Mouse (Mus musculus): ENCODE measurements around the gene Phc3. TPM values are rescaled to one million over a fixed set of nuclear protein-coding genes. Genes with fewer than 3 reads are reported as not detected.

The Phc3 gene
- polyA plus RNA-seq, 1 experiment = 4.6 TPM

DNA sequence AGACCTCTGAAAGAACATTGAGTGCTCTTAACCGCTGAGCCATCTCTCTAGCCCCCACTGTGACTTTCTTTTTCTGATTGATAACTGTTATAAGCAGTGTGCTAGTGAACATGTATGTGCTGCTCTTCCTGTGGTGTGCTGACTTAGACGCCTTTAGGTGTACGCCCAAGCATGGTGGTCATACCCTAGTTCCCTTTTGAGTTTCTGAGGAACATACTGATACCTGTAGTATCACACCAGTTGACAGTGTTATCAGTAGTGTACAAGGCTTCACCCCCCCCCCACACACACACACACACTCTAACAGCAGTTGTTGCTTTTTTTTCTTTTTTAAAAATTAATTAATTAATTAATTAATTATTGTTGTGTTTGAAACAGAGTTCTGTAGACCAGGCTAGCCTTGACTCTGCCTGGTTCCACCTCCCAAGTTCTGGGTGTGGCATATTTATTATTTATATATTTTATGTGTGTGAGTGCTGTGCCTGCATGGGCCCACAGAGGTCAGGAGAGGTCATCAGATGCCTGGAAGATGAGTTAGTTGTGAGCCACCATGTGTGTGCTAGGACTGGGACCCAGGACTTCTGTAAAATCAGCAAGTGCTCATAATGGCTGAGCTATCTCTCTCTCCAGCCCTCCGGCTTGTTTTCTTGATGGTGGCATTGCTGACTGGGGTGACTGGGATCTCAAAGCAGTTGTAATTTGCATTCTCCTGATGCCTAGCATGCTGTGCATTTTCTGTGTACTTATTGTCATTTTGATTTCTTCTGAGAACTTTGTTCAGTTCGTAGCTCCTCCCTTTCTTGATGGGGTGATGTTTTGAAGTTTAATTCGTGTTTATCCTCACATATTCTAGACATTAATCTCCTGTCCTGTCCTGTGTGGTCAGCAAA is 35.4 kb upstream of the Phc3 start:
- TF ChIP-seq CTCF (IDR thresholded peaks at IDR 0.05; ENCODE audit: control insufficient read depth, insufficient read depth, insufficient read length) (no peak), CEBPB (IDR thresholded peaks at IDR 0.05; ENCODE audit: low read depth) (no peak), FOSL1 (IDR thresholded peaks at IDR 0.05; ENCODE audit: insufficient read depth, low read length, poor library complexity, severe bottlenecking) (no peak), MYOG (IDR thresholded peaks at IDR 0.05; ENCODE audit: control insufficient read depth, extremely low read depth, insufficient read length) (no peak), MAX (IDR thresholded peaks at IDR 0.05) (no peak), MYOD1 (IDR thresholded peaks at IDR 0.05; ENCODE audit: control insufficient read depth, insufficient read length, low read depth) (no peak), USF1 (IDR thresholded peaks at IDR 0.05; ENCODE audit: low read depth) (no peak)
- no peaks in the 10 kb centered on the region for H3K36me3 ChIP-seq (ENCODE audit: control insufficient read depth, insufficient read depth)
- no peak overlapping the region for H3K4me3 ChIP-seq (ENCODE audit: insufficient read depth, poor library complexity, severe bottlenecking)
- peaks cover 96% of the 10 kb centered on the region for H3K79me2 ChIP-seq (ENCODE audit: control insufficient read depth, insufficient read depth)
- H3K27me3 ChIP-seq (ENCODE audit: control insufficient read depth, insufficient read depth, insufficient read length) = no peaks in the 10 kb centered on the region
- H3ac ChIP-seq (ENCODE audit: control insufficient read depth, insufficient read length, low read depth) = no peak overlapping the region
- peaks cover 86% of the 10 kb centered on the region for H3K79me3 ChIP-seq (ENCODE audit: low read depth)

DNA sequence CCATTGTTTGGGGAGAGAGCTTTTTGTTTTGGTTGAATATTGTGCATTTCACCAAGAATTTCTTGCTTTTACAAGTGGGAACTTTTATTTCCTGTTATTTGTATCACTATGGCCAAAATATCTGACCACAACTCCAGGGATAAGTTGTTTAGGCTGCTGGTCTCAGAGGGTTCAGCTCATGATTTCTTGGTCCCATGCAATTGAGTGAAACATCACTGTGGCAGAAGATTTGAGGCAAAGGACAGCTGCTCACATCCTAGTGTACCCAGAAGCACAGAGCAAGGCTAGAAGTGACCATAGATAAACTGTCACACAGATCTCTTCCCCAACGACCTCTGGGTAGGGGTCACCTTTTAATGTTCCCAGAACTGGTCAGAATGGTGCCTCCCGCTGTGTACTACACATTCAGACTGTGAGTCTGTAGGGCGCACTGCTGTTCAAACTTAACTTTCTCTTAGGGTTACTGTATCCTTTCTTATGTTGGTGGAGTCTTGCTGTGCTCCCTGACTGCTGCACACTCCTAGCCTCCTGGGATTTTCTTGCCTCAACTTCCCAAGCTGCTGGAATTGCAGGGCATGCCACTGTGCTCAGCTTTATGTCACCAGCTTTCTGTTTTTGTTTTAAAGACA is 31.9 kb upstream of the Phc3 start:
- Histone ChIP-seq H3K79me3 (ENCODE audit: low read depth) (peaks cover 92% of the 10 kb centered on the region), H3K27me3 (ENCODE audit: control insufficient read depth, insufficient read depth, insufficient read length) (no peaks in the 10 kb centered on the region), H3K36me3 (ENCODE audit: control insufficient read depth, insufficient read depth) (no peaks in the 10 kb centered on the region), H3K79me2 (ENCODE audit: control insufficient read depth, insufficient read depth) (peaks cover 100% of the 10 kb centered on the region), H3K4me3 (ENCODE audit: insufficient read depth, poor library complexity, severe bottlenecking) (no peak overlapping the region), H3ac (ENCODE audit: control insufficient read depth, insufficient read length, low read depth) (no peak overlapping the region)
- TF ChIP-seq MAX (IDR thresholded peaks at IDR 0.05) (no peak), CEBPB (IDR thresholded peaks at IDR 0.05; ENCODE audit: low read depth) (no peak), MYOG (IDR thresholded peaks at IDR 0.05; ENCODE audit: control insufficient read depth, extremely low read depth, insufficient read length) (no peak), USF1 (IDR thresholded peaks at IDR 0.05; ENCODE audit: low read depth) (no peak), MYOD1 (IDR thresholded peaks at IDR 0.05; ENCODE audit: control insufficient read depth, insufficient read length, low read depth) (no peak), CTCF (IDR thresholded peaks at IDR 0.05; ENCODE audit: control insufficient read depth, insufficient read depth, insufficient read length) (no peak), FOSL1 (IDR thresholded peaks at IDR 0.05; ENCODE audit: insufficient read depth, low read length, poor library complexity, severe bottlenecking) (no peak)

DNA sequence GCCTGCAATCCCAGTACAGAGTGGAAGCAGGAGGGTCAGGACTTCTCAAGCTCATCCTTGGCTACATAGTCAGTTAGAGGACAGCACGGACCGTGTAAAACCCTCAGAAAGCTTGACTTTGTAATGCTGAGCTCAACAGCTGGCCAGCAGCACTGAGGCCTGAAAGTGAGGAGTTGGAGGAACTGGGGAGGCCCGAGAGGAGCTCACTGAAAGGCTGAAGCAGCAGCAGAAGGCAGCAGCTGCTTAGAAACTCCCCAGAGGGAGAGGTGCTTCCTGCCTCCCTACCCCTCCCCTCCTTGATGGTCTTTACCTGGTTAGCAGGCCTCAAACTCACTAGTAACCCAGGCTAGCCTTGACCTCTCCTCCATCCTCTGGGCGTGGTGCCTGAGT is 30.8 kb upstream of the Phc3 start:
- no peak overlapping the region for H3ac ChIP-seq (ENCODE audit: control insufficient read depth, insufficient read length, low read depth)
- H3K36me3 ChIP-seq (ENCODE audit: control insufficient read depth, insufficient read depth) = no peaks in the 10 kb centered on the region
- TF ChIP-seq CTCF (IDR thresholded peaks at IDR 0.05; ENCODE audit: control insufficient read depth, insufficient read depth, insufficient read length) = no peak
- H3K4me3 ChIP-seq (ENCODE audit: insufficient read depth, poor library complexity, severe bottlenecking) = no peak overlapping the region
- peaks cover 95% of the 10 kb centered on the region for H3K79me2 ChIP-seq (ENCODE audit: control insufficient read depth, insufficient read depth)
- no peaks in the 10 kb centered on the region for H3K27me3 ChIP-seq (ENCODE audit: control insufficient read depth, insufficient read depth, insufficient read length)
- peaks cover 84% of the 10 kb centered on the region for H3K79me3 ChIP-seq (ENCODE audit: low read depth)

DNA sequence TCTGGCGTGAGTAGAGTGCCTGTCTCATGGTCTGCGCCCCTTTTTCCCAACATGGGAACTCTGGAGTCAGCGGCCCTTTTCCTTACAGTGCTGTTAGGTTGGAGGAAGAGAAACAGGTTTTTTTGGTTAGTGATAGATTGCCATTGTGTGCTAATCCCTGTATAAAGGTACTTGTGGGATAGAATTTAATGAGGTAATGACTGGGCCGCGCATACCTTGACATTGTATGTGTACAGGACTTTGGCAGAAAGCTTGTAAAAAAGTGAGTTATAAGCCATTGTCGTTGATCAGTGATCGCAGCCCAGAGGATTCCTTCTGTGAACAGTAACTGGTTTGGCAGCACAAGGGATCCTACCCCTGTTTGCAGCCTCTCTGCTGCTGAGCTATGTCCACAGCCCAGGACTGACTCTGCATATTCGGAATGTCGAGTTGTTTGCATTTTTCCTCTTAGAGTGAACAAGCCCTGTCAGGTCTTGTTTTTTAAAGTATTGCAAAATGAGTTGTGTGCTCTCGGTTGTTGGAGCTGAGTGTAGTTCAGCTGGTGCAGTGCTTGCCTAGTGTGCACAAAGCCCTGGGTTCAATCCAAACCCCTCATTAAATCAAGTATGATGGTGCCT is 30.3 kb upstream of the Phc3 start:
- Histone ChIP-seq H3K4me3 (ENCODE audit: insufficient read depth, poor library complexity, severe bottlenecking) (no peak overlapping the region), H3K36me3 (ENCODE audit: control insufficient read depth, insufficient read depth) (no peaks in the 10 kb centered on the region), H3K79me2 (ENCODE audit: control insufficient read depth, insufficient read depth) (peaks cover 90% of the 10 kb centered on the region), H3K27me3 (ENCODE audit: control insufficient read depth, insufficient read depth, insufficient read length) (no peaks in the 10 kb centered on the region), H3K79me3 (ENCODE audit: low read depth) (peaks cover 78% of the 10 kb centered on the region), H3ac (ENCODE audit: control insufficient read depth, insufficient read length, low read depth) (no peak overlapping the region)
- TF ChIP-seq MAX (IDR thresholded peaks at IDR 0.05) = no peak
- TF ChIP-seq USF1 (IDR thresholded peaks at IDR 0.05; ENCODE audit: low read depth) = no peak
- no peak for TF ChIP-seq FOSL1 (IDR thresholded peaks at IDR 0.05; ENCODE audit: insufficient read depth, low read length, poor library complexity, severe bottlenecking)
- no peak for TF ChIP-seq CEBPB (IDR thresholded peaks at IDR 0.05; ENCODE audit: low read depth)
- no peak for TF ChIP-seq MYOG (IDR thresholded peaks at IDR 0.05; ENCODE audit: control insufficient read depth, extremely low read depth, insufficient read length)
- TF ChIP-seq MYOD1 (IDR thresholded peaks at IDR 0.05; ENCODE audit: control insufficient read depth, insufficient read length, low read depth) = no peak
- no peak for TF ChIP-seq CTCF (IDR thresholded peaks at IDR 0.05; ENCODE audit: control insufficient read depth, insufficient read depth, insufficient read length)

DNA sequence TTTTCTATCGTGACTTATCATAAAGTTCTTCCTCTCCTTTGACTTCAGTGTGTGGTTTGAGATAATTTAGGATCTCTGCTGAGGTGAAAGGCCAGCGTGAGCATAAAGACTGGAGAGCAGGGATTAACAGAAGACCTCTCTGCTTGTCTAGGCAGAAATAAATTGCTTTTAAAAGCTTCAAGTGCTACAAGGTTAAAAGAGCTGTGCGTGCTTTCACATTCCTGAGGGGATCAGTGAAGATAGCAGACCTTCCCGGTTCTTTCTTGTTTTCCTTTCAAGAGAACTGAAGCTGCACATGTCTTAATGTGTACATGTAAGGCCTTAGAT is 27.4 kb upstream of the Phc3 start:
- H3ac ChIP-seq (ENCODE audit: control insufficient read depth, insufficient read length, low read depth) = peak overlapping the region; percentile 14
- H3K79me3 ChIP-seq (ENCODE audit: low read depth) = peaks cover 52% of the 10 kb centered on the region
- no peaks in the 10 kb centered on the region for H3K27me3 ChIP-seq (ENCODE audit: control insufficient read depth, insufficient read depth, insufficient read length)
- no peaks in the 10 kb centered on the region for H3K36me3 ChIP-seq (ENCODE audit: control insufficient read depth, insufficient read depth)
- peaks cover 61% of the 10 kb centered on the region for H3K79me2 ChIP-seq (ENCODE audit: control insufficient read depth, insufficient read depth)
- no peak for TF ChIP-seq CEBPB (IDR thresholded peaks at IDR 0.05; ENCODE audit: low read depth)
- no peak for TF ChIP-seq USF1 (IDR thresholded peaks at IDR 0.05; ENCODE audit: low read depth)
- TF ChIP-seq FOSL1 (IDR thresholded peaks at IDR 0.05; ENCODE audit: insufficient read depth, low read length, poor library complexity, severe bottlenecking) = no peak
- TF ChIP-seq MYOG (IDR thresholded peaks at IDR 0.05; ENCODE audit: control insufficient read depth, extremely low read depth, insufficient read length) = no peak
- no peak for TF ChIP-seq MAX (IDR thresholded peaks at IDR 0.05)
- TF ChIP-seq CTCF (IDR thresholded peaks at IDR 0.05; ENCODE audit: control insufficient read depth, insufficient read depth, insufficient read length) = no peak
- no peak for TF ChIP-seq MYOD1 (IDR thresholded peaks at IDR 0.05; ENCODE audit: control insufficient read depth, insufficient read length, low read depth)
- peak overlapping the region; percentile 73 for H3K4me3 ChIP-seq (ENCODE audit: insufficient read depth, poor library complexity, severe bottlenecking)

All from C2C12 (cell line).